Mouse (Mus musculus) hindbrain, embryonic 14.5 days (tissue): ENCODE data around the gene Hmx3. TPM values are rescaled to one million over a fixed set of nuclear protein-coding genes. Genes with fewer than 3 reads are reported as not detected.

ENCODE experiments used
- polyA plus RNA-seq: library from polyadenylated mRNA; unstranded; fragments of >200 nt; fragmentation: Nextera tagmentation; extraction: Ambion mirVana; gene quantifications from 2 replicates; pipeline ENCODE4 v1.2.1, GENCODE M21; 2014

The Hmx3 gene
- polyA plus RNA-seq, 1 experiment from 2014 or later: 1.8 TPM

Other genes with a start within 250 kb of the Hmx3 start
- not detected in 2 replicates for gene Cuzd1, start 220.6 kb upstream of the Hmx3 start, polyA plus RNA-seq
- not detected in 2 replicates for gene Fam24b, start 213.4 kb upstream of the Hmx3 start, polyA plus RNA-seq
- not detected in 2 replicates for gene Fam24a, start 209.0 kb upstream of the Hmx3 start, polyA plus RNA-seq
- gene 2310057M21Rik, start 180.1 kb upstream of the Hmx3 start, polyA plus RNA-seq: 30.0 and 30.6 TPM in 2 replicates
- 42.5 and 50.1 TPM in 2 replicates for gene Pstk, start 171.7 kb upstream of the Hmx3 start, polyA plus RNA-seq
- 15.7 and 18.0 TPM in 2 replicates for gene Ikzf5, start 132.3 kb upstream of the Hmx3 start, polyA plus RNA-seq
- gene Acadsb, start 132.3 kb upstream of the Hmx3 start, polyA plus RNA-seq: 91.3 and 101 TPM in 2 replicates
- 1.3 and 1.9 TPM in 2 replicates for gene Hmx2, start 5.9 kb downstream of the Hmx3 start, polyA plus RNA-seq
- 157 and 158 TPM in 2 replicates for gene Bub3, start 17.4 kb downstream of the Hmx3 start, polyA plus RNA-seq